Mouse (Mus musculus): ENCODE results near the gene Th. TPM values are rescaled to one million over a fixed set of nuclear protein-coding genes. Genes with fewer than 3 reads are reported as not detected.
A peak's percentile ranks its signal among the peaks of the same experiment; 100 is the strongest.

Th gene
- 1 to 10 TPM in 1 of 2 experiments, under 1 TPM in 1; 0.89 to 1.1 TPM for total RNA-seq (2021)
- long read RNA-seq, experiment 1, partial matches to known transcripts = 1 of 3 reads
- long read RNA-seq, experiment 1, other reads (novel, unspliced or antisense) = 0 of 3 reads
- long read RNA-seq, experiment 2, partial matches to known transcripts = 0 of 1 reads
- long read RNA-seq, experiment 2, other reads (novel, unspliced or antisense) = 0 of 1 reads

DNA sequence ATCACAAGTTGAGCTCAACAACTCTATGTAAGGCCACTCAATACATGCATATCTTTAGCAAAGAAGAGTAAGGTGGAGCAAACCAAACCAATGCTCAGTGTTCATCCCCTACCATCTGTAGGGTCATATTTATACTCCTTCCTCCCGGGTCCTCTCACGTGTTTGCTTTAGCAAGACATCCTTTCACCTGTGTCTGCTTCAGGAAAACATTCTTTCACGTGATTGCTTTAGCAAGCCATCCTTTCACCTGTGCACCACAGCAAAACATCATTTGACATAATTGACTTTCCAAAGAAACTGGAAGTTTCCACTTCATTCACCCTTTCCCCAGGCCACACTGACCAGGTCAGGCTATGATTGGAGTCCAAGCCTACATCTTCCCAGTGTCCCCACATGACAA lies at the start of gene Th:
Th (minus strand) TSS at position 101 of the 400 bp plus-strand sequence.
- DNase-seq (ENCODE audit: low spot score in 2 of 2) = no peak

DNA sequence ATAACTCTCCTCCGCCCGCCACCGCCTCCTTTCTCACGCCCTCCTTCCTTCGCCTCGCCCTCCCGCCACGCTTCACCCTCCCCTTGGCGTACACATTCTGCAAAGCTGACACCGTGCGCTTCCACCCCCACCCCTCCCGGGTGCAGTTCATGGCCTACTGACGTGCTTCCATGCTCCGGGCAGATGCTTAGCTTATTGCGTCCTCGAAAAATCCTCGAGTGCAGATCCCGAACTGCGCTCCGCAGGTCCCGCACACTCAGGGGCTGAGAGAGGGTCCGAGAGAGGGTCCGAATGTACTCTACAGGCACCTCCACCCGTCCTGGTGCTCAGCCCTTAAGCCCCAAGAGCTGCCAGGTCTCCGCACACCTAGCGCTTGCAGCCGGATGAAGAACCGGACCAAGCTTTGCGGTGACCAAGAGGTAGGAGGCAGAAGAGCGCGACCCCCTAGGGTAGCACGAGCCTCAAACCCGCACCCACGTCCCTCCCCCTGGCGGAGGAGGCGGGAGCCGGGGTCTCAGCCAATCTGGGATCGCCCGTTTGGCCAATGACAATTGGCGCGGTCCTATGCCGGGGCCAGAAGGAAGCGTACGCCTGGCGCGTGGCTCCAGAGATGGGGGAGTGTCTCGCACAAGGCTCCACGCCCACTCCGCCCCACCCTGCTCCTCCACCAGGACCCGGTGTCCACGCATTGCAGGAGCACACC lies 38.0 kb upstream of the Th start, which contains the start of gene Ascl2:
Ascl2 (minus strand) TSS at position 456 of the 703 bp plus-strand sequence.
- DNase-seq (ENCODE audit: low spot score in 2 of 2) = peak in 1 of 2 experiments; percentile 3

DNA sequence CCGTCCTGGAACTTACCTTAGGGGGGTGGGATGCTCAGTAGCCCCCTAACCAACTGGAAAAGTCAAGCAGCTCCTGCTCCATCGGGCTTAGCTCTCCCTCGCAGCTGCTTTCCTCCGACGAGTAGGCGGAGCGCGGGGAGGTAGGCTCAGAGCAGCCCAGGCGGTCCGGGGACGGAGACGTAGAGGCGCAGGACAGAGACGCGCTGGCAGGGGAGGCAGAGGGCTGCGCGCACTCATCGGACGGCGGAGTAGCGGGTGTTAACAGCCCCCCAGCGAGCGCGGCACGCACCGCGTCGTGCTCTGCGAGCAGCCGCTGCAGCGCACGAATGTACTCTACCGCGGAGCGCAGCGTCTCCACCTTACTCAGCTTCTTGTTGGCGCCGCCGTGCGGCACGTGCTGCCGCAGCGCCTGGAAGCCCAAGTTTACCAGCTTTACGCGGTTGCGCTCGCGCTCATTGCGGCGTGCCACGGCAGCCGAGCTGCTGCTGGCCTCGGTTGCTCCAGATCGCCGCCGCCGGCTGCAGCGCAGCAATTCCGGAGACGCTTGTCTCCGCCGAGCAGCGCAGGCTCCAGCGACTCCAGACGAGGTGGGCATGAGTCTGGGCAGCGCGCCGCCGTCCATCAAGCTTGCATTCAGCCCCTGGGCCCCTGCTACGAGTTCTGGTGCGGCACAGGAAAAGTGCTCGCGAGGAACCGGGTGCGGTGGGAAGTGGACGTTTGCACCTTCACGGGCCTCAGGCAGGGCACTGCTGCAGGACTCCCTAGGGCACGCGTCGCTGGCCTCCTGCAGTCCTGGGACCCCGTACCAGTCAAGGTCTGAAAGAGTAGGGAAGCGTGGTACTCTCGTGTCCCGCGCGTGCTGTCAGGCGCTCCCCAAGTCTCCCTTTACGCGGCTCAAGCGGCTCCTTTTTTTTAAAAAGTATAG lies 37.2 kb upstream of the Th start:
- peak; percentile 44 to 68 for DNase-seq (ENCODE audit: low spot score in 2 of 2)

DNA sequence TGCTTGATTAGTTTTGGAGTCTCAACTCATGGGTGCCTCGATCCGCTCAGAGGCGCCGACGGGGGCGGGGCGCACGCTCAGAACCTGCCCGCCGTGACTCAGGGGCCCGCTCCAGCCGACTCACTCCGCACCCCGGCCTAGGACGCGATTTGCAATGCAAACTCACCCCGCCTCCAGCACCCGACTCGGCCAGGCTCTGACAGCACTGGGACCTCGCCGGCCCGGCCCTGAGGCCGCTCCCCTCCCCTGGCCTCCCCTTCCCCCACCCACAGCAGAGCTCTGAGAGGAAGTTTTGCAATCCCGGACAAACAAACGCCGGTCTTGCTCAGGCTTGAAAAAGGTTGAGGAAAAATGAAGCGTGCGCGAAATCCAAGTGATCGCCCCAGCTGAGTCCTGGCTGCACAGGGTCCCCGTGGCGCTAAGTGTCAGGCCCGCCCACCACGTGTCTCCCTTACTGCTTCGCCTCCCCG lies 36.5 kb upstream of the Th start:
- DNase-seq (ENCODE audit: low spot score in 2 of 2) = peak; percentile 10 to 18

DNA sequence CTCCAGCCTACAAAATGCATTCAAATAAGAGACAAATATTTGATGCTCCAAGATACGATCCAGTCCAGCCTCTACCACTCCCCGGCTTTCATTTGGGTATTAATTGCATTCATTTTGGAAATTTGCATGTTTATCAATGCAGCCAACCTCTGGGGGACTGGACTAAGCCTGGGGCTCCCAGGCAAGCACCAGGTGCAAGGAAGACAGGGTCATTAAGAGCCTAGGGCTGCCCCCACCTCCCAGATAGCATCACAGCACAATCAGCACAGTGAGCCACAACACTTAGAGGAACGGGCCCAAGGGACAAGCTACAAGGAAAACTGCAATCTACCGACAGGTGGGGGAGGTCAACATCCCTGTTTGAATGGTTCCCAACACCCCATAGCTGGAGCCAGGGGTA lies 28.8 kb upstream of the Th start:
- no peak for DNase-seq (ENCODE audit: low spot score in 2 of 2)

DNA sequence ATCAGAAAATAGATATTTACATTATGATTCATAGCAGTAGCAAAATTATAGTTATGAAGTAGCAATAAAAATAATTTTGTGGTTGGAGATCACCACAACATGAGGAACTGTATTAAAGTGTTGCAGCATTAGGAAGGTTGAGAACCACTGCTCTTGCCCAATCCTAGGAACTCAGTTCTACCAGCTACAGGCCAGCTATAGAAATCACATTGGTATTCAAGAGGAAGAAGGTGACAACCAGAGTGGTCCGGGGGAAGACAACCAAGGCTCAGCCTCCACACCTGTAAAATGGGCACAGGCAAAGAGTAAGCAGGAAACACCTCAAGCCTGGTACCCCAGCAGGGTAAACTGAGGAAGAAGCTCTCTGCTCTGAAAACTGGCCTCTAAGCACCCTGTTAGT lies 27.9 kb upstream of the Th start:
- DNase-seq (ENCODE audit: low spot score in 2 of 2) = no peak

DNA sequence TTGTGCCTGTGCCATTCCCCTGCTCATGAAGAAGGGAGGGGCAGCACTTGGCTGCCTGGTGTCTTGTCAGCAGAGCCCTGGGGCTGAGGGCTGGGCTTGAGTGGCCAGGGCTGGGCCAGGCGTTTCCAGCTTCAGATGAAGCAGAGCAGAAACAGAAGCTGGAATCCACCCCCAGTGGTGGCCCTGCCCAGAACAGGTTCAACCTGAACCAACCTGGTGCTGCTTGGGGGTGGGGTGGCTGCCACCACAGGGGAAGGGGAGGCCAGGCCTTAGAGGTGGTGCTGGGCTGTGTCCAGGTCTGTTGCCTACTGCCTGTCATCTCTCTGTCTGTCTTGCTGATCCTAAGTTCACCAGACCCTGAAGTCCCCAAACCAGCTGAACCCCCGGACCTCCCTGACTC lies 25.1 kb upstream of the Th start:
- DNase-seq (ENCODE audit: low spot score in 2 of 2) = no peak

DNA sequence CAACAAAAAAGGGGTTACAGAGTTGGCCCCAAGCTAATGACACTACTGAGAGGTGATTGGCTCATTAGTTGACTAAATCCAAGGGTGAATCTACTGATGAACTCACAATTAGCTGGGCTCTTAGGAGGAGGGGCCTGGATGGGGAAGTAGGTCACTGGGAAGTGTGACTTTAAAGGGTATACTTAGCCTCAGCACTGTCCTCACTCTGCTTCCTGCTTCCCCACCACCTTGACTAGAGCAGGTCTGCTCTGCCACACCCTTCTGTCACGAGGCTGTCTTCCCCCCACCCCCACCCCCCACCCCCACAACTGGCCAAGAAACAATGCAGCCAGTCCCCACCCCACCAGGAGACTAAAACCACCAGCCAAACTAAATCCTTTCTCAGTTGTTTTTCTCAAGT lies 18.6 kb upstream of the Th start:
- DNase-seq (ENCODE audit: low spot score in 2 of 2) = no peak

DNA sequence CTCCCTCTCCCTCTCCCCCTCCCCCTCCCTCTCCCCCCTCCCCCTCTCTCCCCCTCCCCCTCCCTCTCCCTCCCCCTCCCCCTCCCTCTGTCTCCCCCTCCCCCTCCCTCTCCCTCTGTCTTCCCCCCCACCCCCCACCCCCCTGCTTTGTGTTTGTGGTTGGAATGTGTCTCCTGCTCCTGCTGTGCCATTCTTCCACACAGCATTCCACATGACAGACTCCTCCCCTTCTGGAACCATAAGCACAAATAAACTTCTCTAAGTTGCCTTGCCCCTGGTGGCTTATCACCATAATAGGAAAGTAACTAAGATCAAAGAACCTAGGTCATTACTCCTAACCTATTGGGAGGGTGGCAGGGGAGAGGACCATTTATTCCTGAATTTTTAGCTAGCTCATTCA lies 6.7 kb upstream of the Th start:
- no peak for DNase-seq (ENCODE audit: low spot score in 2 of 2)

DNA sequence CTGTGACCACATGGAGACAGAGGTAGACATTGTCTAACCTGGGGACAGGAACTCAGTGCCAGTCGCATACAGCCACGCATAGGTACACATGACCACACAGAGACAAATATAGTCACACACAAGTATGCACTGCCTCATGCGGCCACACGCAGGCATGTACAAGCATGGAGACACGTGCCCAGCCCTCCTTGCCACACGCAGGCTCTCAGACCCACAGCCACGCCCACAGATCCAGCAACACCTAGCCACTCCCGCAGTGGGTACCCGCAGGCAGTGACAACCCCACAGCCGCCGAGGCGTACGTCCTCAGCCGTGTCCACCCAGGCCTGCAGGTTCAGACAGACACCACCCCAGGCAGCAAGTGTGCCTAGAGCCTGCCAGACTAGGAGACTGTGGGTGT lies 4.8 kb upstream of the Th start:
- no peak for DNase-seq (ENCODE audit: low spot score in 2 of 2)

DNA sequence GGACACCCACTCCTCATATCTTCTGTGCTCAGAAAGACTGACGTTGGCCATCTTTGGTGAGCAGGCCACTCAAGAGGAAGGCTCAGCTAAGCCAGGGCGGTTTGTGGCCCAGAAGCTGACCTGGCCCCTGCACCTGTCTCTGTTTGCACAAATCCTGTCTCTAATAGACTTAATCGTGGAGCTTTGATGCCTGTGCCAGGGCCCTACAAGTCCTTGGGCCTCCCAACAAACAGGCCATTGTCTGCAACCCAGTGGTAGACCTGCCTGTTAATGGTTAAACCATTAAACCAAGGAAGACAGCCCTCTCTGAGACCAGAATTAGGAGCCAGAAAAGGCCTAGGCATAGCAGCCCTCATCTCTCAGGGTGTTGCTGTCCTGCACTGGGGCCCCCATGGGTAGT lies 1.5 kb upstream of the Th start:
- no peak for DNase-seq (ENCODE audit: low spot score in 2 of 2)

DNA sequence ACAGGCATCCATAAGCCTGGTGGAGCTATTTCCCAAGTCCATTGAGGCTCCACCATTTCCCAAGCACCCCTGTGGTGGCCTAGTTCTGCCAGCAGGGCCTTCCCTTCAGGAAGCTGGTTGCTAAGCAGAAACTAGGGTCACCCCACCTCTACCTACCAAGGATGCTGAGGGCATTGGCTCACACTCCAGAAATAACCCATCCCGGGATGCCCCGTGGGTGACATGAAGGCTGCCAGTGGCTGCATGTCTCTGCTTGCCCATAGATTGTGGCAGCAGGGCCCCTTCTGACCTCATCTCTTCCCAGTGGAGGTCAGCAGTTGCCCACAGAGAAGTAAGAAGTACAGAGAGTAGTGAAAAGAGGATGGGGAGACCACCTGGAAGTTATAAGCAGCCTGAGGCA lies 1.4 kb downstream of the Th start:
- DNase-seq (ENCODE audit: low spot score in 2 of 2) = no peak

DNA sequence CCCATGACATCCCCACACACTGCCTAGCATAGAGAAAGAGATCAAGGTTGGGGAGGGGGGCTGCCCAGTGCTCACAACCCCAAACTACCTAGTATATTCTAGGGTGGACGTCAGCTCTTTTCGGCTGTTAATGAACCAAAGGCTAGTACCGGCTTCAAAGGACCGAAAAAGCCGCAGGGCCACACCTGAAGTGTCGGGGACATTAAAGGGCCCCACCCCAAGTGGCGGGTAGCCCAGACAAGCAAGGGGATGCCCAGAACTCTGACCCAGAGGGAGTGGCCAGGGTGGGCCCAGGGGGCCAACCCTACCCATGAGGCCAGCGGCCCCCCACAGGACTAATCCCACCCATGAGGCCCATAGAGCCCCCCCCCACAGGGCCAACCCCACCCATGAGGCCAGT lies 3.6 kb downstream of the Th start:
- DNase-seq (ENCODE audit: low spot score in 2 of 2) = no peak

DNA sequence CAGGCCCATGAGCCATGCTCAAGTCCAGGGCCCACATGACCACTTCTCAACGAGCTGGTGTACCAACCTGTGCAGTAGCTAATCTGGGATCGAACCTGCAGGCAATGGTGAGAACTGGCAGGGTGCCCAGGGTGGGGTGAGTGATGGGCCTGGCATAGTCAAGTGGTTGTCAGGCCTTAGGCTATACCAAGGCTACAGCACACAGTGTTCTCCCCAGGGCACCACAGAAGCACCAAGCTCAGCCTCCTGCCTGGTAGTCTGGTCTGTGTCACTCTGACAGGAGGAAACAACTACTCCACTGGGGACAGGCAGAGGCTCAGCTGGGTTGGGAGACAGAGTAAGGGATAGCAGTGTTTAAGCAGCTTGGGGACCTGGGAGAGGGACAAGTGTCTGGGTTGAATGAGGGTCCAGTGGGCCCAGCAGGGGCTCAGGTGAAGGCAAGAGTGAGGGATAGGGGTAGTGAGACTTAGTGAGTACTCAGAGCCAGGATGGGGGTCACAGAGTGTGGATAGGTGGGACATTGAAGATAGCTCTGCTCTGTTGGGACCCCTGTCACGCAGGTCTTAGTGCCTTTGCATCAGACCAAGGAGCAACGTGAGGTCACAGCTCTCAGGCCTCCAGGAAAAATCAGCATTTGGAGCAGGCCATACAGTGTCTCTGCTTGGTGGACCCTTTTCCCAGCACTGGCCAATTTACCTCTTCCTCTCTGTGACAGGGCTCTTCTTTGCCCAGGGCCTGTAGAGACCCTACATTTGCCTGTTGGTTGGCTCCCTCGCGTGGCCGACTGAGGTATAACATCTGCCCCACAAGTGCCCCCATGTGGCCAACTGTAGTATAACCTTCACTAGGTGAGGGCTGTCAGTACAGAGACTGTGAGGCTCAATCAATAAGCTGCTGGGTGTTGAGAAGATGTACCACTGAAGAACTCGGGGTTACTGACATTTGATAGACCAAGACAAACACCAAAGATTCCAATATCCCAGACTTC lies 12.0 kb downstream of the Th start:
- peak; percentile 65 to 76 for DNase-seq (ENCODE audit: low spot score in 2 of 2)

DNA sequence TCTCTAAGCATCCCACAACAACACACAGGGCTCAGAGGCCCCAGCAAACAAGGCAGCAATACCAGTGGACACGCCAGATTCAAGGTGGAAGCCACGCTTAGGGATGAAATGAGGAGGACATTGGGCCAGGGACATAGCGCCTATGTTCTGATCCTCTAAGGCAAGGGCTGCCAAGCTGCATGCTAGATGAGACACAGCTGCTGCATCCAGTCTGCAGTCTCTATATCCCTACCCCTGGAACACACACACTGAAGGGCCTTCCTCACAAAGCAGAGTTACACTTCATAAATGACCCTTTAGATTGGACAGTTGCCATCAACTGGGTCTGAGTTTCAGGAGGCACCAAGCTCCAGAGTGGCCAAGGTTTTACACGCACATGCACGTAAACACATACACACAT lies 13.3 kb downstream of the Th start:
- no peak for DNase-seq (ENCODE audit: low spot score in 2 of 2)

DNA sequence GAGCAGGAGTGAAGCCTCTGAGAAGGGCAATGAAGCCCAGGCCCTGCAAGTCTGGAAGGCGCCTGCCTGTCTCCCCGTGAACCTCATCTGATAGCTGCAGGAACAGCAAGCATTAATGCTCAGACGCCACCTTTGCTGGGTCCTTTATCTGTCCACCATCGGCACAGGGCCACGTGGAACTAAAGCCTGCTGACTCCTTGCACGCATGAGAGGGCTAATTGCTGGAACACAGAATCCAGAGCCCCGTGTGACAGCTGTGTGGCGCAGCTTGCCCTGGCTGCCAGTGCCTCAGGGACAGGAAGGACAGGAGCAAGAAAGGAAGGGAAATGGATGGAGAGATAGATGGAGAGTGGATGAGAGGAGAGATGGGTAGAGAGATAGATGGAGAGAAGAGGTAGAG lies 14.8 kb downstream of the Th start:
- DNase-seq (ENCODE audit: low spot score in 2 of 2) = no peak

DNA sequence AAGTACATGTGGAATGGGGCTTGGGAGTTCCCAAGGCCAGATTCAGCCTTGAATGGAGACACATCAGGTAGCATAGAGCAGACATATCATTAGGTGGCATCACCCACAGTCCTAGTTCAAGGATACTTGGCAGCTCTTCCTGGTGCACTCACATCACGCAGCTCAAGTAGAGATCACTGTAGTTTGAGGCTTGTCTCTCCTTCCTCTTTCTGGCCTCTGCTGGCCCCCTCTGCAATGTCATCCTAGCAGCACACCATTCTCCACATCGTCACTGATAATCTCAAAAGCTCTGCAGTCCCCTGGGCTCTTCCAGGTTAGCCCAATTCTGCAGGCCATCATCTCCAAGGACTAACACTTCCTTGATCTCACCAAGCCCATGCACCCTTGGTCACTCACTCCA lies 19.2 kb downstream of the Th start:
- no peak for DNase-seq (ENCODE audit: low spot score in 2 of 2)

DNA sequence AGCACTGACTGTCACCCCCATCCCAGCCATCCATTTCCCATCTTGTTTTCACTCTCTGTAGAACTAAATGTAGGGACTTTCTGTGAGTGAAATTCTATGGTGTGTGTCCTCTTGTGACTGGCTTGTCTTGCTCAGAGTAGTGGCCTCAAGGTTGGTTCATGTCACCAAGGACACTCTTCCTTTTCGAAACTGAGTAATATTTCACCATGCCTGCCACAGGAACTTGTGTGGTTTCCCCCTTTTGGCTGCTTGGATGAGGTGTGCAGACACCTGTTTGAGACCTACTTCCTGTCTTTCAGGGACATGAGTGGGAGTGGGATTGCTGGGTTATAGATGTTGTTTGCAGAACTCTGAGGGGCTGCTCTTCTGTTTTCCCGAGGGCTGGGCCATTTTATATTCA lies 20.8 kb downstream of the Th start:
- no peak for DNase-seq (ENCODE audit: low spot score in 2 of 2)

DNA sequence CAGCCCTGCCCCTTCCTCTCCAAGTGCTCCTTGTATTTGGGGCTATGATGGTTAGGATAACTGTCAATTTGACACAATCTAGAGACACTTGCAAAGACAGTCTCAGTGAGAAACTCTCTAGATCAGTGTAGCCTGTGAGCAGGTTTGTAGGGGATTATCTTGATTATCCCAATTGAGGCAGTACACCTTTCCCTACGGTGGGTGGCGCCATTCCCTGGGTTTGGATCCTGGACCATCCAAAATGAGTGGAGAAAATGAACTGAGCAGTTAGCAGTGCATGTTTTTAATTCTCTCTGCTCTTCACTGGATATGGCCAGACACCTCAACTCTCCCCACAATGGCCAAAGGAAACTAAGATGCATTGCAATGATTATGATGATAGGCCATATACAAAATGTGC lies 21.3 kb downstream of the Th start:
- DNase-seq (ENCODE audit: low spot score in 2 of 2) = no peak

DNA sequence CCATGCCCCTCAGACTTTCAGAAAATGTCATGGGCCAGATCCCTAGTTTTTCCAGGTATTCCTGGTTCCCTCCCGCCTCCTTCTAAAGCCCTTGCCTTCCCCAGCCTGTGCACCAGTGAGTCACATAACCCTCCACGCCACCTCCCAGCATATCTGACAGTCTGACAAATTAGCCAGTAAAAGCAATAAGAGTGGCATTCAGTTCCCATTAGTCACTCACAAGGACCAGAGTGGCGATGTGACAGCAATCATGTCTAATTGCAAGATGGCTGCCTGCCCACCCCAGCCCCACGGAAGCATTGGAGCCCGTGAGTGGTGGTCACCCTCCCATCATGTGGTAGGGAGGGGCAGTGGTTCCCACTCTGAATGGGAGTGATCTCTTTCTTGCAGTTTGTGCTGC lies 25.3 kb downstream of the Th start:
- no peak for DNase-seq (ENCODE audit: low spot score in 2 of 2)

DNA sequence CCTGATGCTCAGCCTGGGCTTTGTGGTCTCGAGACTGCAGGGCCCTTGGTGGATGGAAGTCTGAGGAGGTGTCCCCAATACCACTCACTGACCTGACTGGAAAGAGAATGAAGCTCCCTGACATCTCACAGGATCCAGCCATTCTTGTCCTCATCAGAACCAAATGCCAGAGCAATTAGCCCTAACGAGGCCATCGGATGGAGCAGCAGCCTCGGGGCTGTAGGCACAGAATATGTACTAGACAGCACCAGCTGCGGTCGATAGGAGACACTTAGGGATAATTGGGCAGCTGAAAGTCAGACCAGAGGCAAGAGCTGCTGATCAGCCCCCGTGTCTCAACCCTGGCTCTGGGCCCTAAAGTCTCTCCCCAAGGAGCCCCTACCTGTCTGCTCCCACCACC lies 26.6 kb downstream of the Th start:
- DNase-seq (ENCODE audit: low spot score in 2 of 2) = no peak
